Mouse (Mus musculus): ENCODE measurements around the gene Gm21915. TPM values are rescaled to one million over a fixed set of nuclear protein-coding genes. Genes with fewer than 3 reads are reported as not detected.

Gm21915 gene
- not detected in 2 replicates for polyA plus RNA-seq (2012)

GRCm38 (mm10) chr9:40670313-40670712 lies at the start of gene Gm21915:
TSS of gene Gm21915 (plus strand) at chr9:40670613.
- Histone ChIP-seq H3K9me3 (ENCODE audit: control insufficient read depth, low read length) (no peaks in the 10 kb centered on the region), H3K4me1 (ENCODE audit: control insufficient read depth) (no peaks in the 10 kb centered on the region), H3K36me3 (ENCODE audit: control insufficient read depth) (no peaks in the 10 kb centered on the region), H3K27me3 (ENCODE audit: control insufficient read depth) (no peaks in the 10 kb centered on the region), H3K4me3 (replicated peaks) (no peak within 1 kb of the TSS)
- no peak for TF ChIP-seq GATA1 (IDR thresholded peaks at IDR 0.05; ENCODE audit: low read length)
- no peak for TF ChIP-seq TAL1 (IDR thresholded peaks at IDR 0.05; ENCODE audit: low read length)

GRCm38 (mm10) chr9:40622265-40622664 lies 48.1 kb upstream of the Gm21915 start:
- no peak for TF ChIP-seq GATA1 (IDR thresholded peaks at IDR 0.05; ENCODE audit: low read length)
- Histone ChIP-seq H3K4me1 (ENCODE audit: control insufficient read depth) (no peaks in the 10 kb centered on the region), H3K4me3 (replicated peaks) (no peak overlapping the region), H3K27me3 (ENCODE audit: control insufficient read depth) (peaks cover 2% of the 10 kb centered on the region; the same call in 1 of the 2 replicates), H3K36me3 (ENCODE audit: control insufficient read depth) (no peaks in the 10 kb centered on the region), H3K9me3 (ENCODE audit: control insufficient read depth, low read length) (no peaks in the 10 kb centered on the region)

- Histone ChIP-seq H3K36me3 (ENCODE audit: control insufficient read depth) (no peaks in the 10 kb centered on the region), H3K27me3 (ENCODE audit: control insufficient read depth) (no peaks in the 10 kb centered on the region), H3K4me1 (ENCODE audit: control insufficient read depth) (no peaks in the 10 kb centered on the region), H3K9me3 (ENCODE audit: control insufficient read depth, low read length) (no peaks in the 10 kb centered on the region), H3K4me3 (replicated peaks) (no peak overlapping the region)
- TF ChIP-seq TAL1 (IDR thresholded peaks at IDR 0.05; ENCODE audit: low read length) (no peak), GATA1 (IDR thresholded peaks at IDR 0.05; ENCODE audit: low read length) (no peak)
Observed at GRCm38 (mm10) chr9:40622793-40623192, 47.6 kb upstream of the Gm21915 start.

- Histone ChIP-seq H3K4me1 (ENCODE audit: control insufficient read depth) (no peaks in the 10 kb centered on the region), H3K4me3 (replicated peaks) (no peak overlapping the region), H3K36me3 (ENCODE audit: control insufficient read depth) (no peaks in the 10 kb centered on the region), H3K9me3 (ENCODE audit: control insufficient read depth, low read length) (no peaks in the 10 kb centered on the region), H3K27me3 (ENCODE audit: control insufficient read depth) (no peaks in the 10 kb centered on the region)
- no peak for TF ChIP-seq TAL1 (IDR thresholded peaks at IDR 0.05; ENCODE audit: low read length)
- TF ChIP-seq GATA1 (IDR thresholded peaks at IDR 0.05; ENCODE audit: low read length) = no peak
Observed at GRCm38 (mm10) chr9:40625341-40625740, 45.1 kb upstream of the Gm21915 start.

- H3K27me3 ChIP-seq (ENCODE audit: control insufficient read depth) = no peaks in the 10 kb centered on the region
- H3K9me3 ChIP-seq (ENCODE audit: control insufficient read depth, low read length) = no peaks in the 10 kb centered on the region
- H3K36me3 ChIP-seq (ENCODE audit: control insufficient read depth) = no peaks in the 10 kb centered on the region
- TF ChIP-seq GATA1 (IDR thresholded peaks at IDR 0.05; ENCODE audit: low read length) (no peak), TAL1 (IDR thresholded peaks at IDR 0.05; ENCODE audit: low read length) (no peak)
- no peak overlapping the region for H3K4me3 ChIP-seq (replicated peaks)
- H3K4me1 ChIP-seq (ENCODE audit: control insufficient read depth) = no peaks in the 10 kb centered on the region
Observed at GRCm38 (mm10) chr9:40626566-40626965, 43.8 kb upstream of the Gm21915 start.

- Histone ChIP-seq H3K9me3 (ENCODE audit: control insufficient read depth, low read length) (no peaks in the 10 kb centered on the region), H3K4me3 (replicated peaks) (no peak overlapping the region), H3K27me3 (ENCODE audit: control insufficient read depth) (no peaks in the 10 kb centered on the region), H3K4me1 (ENCODE audit: control insufficient read depth) (no peaks in the 10 kb centered on the region), H3K36me3 (ENCODE audit: control insufficient read depth) (no peaks in the 10 kb centered on the region)
- TF ChIP-seq TAL1 (IDR thresholded peaks at IDR 0.05; ENCODE audit: low read length) (no peak), GATA1 (IDR thresholded peaks at IDR 0.05; ENCODE audit: low read length) (no peak)
Observed at GRCm38 (mm10) chr9:40627146-40627713, 43.2 kb upstream of the Gm21915 start.

- TF ChIP-seq TAL1 (IDR thresholded peaks at IDR 0.05; ENCODE audit: low read length) = no peak
- no peak for TF ChIP-seq GATA1 (IDR thresholded peaks at IDR 0.05; ENCODE audit: low read length)
- no peaks in the 10 kb centered on the region for H3K36me3 ChIP-seq (ENCODE audit: control insufficient read depth)
- no peaks in the 10 kb centered on the region for H3K4me1 ChIP-seq (ENCODE audit: control insufficient read depth)
- no peaks in the 10 kb centered on the region for H3K9me3 ChIP-seq (ENCODE audit: control insufficient read depth, low read length)
- H3K4me3 ChIP-seq (replicated peaks) = no peak overlapping the region
- no peaks in the 10 kb centered on the region for H3K27me3 ChIP-seq (ENCODE audit: control insufficient read depth)
Observed at GRCm38 (mm10) chr9:40628130-40629069, 42.0 kb upstream of the Gm21915 start.

GRCm38 (mm10) chr9:40629441-40629840 lies 41.0 kb upstream of the Gm21915 start:
- Histone ChIP-seq H3K4me3 (replicated peaks) (no peak overlapping the region), H3K27me3 (ENCODE audit: control insufficient read depth) (no peaks in the 10 kb centered on the region), H3K9me3 (ENCODE audit: control insufficient read depth, low read length) (no peaks in the 10 kb centered on the region), H3K36me3 (ENCODE audit: control insufficient read depth) (no peaks in the 10 kb centered on the region), H3K4me1 (ENCODE audit: control insufficient read depth) (no peaks in the 10 kb centered on the region)
- TF ChIP-seq TAL1 (IDR thresholded peaks at IDR 0.05; ENCODE audit: low read length) (no peak), GATA1 (IDR thresholded peaks at IDR 0.05; ENCODE audit: low read length) (no peak)

GRCm38 (mm10) chr9:40631101-40631500 lies 39.3 kb upstream of the Gm21915 start:
- H3K4me1 ChIP-seq (ENCODE audit: control insufficient read depth) = no peaks in the 10 kb centered on the region
- no peak overlapping the region for H3K4me3 ChIP-seq (replicated peaks)
- no peak for TF ChIP-seq TAL1 (IDR thresholded peaks at IDR 0.05; ENCODE audit: low read length)
- no peak for TF ChIP-seq GATA1 (IDR thresholded peaks at IDR 0.05; ENCODE audit: low read length)
- H3K36me3 ChIP-seq (ENCODE audit: control insufficient read depth) = no peaks in the 10 kb centered on the region
- no peaks in the 10 kb centered on the region for H3K27me3 ChIP-seq (ENCODE audit: control insufficient read depth)
- H3K9me3 ChIP-seq (ENCODE audit: control insufficient read depth, low read length) = no peaks in the 10 kb centered on the region

All from erythroblast, embryonic 14.5 days (primary cell).